Mouse (Mus musculus) spleen, adult 2 months (tissue): Measurements from ENCODE around the gene Atxn10. TPM values are rescaled to one million over a fixed set of nuclear protein-coding genes. Genes with fewer than 3 reads are reported as not detected.

ENCODE experiments used
- DNase-seq, 2 experiments: peaks; one replicate each; pipeline versions ENCODE4 v3.0.0 to v3.0.0-alpha.2; 2012 to 2021; ENCODE audit warnings: low spot score in 2 of 2, low read depth in 1 of 2
- H3K27ac ChIP-seq: fragments of 200-500 bp; 2 replicates; pipeline ENCODE4 v1.5.1; 2012; ENCODE audit warnings: low read length, inconsistent platforms; ENCODE audit not compliant: insufficient read depth
- H3K27me3 ChIP-seq: fragments of 200-500 bp; 2 replicates; pipeline ENCODE4 v1.6.1; 2012; ENCODE audit warnings: mild to moderate bottlenecking, moderate library complexity, low read length, inconsistent platforms; ENCODE audit not compliant: control insufficient read depth, insufficient read depth
- H3K36me3 ChIP-seq: fragments of 200-500 bp; 2 replicates; pipeline ENCODE4 v1.6.1; 2012; ENCODE audit warnings: mild to moderate bottlenecking, low read length, inconsistent platforms; ENCODE audit not compliant: control insufficient read depth, insufficient read depth
- H3K4me1 ChIP-seq: fragments of 200-500 bp; 2 replicates; pipeline ENCODE4 v1.6.1; 2011; ENCODE audit warnings: inconsistent platforms; ENCODE audit not compliant: control insufficient read depth, insufficient read depth, insufficient read length
- H3K4me3 ChIP-seq: fragments of 200-500 bp; 2 replicates; pipeline ENCODE4 v1.5.1; 2011; ENCODE audit warnings: mild to moderate bottlenecking, inconsistent platforms; ENCODE audit not compliant: insufficient read depth, insufficient read length; ENCODE audit errors: extremely low read depth
- CTCF ChIP-seq: fragments of 200-500 bp; IDR thresholded peaks from 2 replicates; pipeline ENCODE4 v1.5.1; 2011; ENCODE audit warnings: mild to moderate bottlenecking, inconsistent platforms; ENCODE audit not compliant: insufficient read depth, insufficient read length, insufficient replicate concordance; ENCODE audit errors: extremely low read depth
- POLR2A ChIP-seq: fragments of 200-500 bp; IDR thresholded peaks from 2 replicates; pipeline ENCODE4 v1.6.1; 2011; ENCODE audit warnings: low read depth, low read length, inconsistent platforms
- WGBS: fragments of 180-500 bp; shearing (Covaris S2); methylation state at CpG from one replicate; pipeline ENCODE4 v1.1.7; 2018; 5-methylcytosine and 5-hydroxymethylcytosine counted together
- polyA plus RNA-seq: library from polyadenylated mRNA; depleted of rRNA; stranded (reverse); fragments of >200 nt; gene quantifications from 2 replicates; pipeline ENCODE4 v1.2.3, GENCODE M21; 2012; rRNA removed

Gene Atxn10
- polyA plus RNA-seq, 1 experiment = 35.7 TPM

GRCm38 (mm10) chr15:85500267-85500666 is 164.2 kb downstream of the Atxn10 start:
- no peak overlapping the region for H3K27ac ChIP-seq
- H3K4me3 ChIP-seq = no peak overlapping the region
- no peaks in the 10 kb centered on the region for H3K27me3 ChIP-seq
- TF ChIP-seq CTCF (no peak), POLR2A (no peak)
- WGBS = 87% methylated on average over 10 of the region's 10 CpGs
- no peak for DNase-seq
- H3K4me1 ChIP-seq = no peaks in the 10 kb centered on the region
- no peaks in the 10 kb centered on the region for H3K36me3 ChIP-seq

GRCm38 (mm10) chr15:85503127-85503526 is 167.1 kb downstream of the Atxn10 start, which contains the start of gene 7530416G11Rik:
Gene 7530416G11Rik (minus strand): TSS chr15:85503227.
- no peaks in the 10 kb centered on the region for H3K4me1 ChIP-seq

GRCm38 (mm10) chr15:85505118-85505925 is 169.3 kb downstream of the Atxn10 start:
- Histone ChIP-seq H3K4me1 (no peaks in the 10 kb centered on the region), H3K27ac (no peak overlapping the region), H3K27me3 (no peaks in the 10 kb centered on the region), H3K36me3 (no peaks in the 10 kb centered on the region), H3K4me3 (no peak overlapping the region)
- 80% methylated on average over 14 of the region's 14 CpGs for WGBS
- TF ChIP-seq POLR2A = no peak
- TF ChIP-seq CTCF = no peak
- no peak for DNase-seq

More at GRCm38 (mm10) chr15:85503127-85503526, 167.1 kb downstream of the Atxn10 start, which contains the start of gene 7530416G11Rik:
- 79% methylated on average over 8 of the region's 8 CpGs for WGBS
- Histone ChIP-seq H3K4me3 (no peak within 1 kb of the TSS), H3K27ac (no peak within 1 kb of the TSS), H3K36me3 (no peaks in the 10 kb centered on the region), H3K27me3 (no peaks in the 10 kb centered on the region)
- no peak for TF ChIP-seq POLR2A
- no peak for TF ChIP-seq CTCF
- DNase-seq = no peak

- Histone ChIP-seq H3K36me3 (no peaks in the 10 kb centered on the region), H3K4me3 (no peak overlapping the region), H3K4me1 (no peaks in the 10 kb centered on the region), H3K27me3 (no peaks in the 10 kb centered on the region), H3K27ac (no peak overlapping the region)
- TF ChIP-seq CTCF (no peak), POLR2A (no peak)
- no peak for DNase-seq
- WGBS = 7% methylated on average over 1 of the region's 1 CpGs
Observed at GRCm38 (mm10) chr15:85506680-85507079, 170.6 kb downstream of the Atxn10 start.

GRCm38 (mm10) chr15:85507370-85508014 is 171.4 kb downstream of the Atxn10 start:
- DNase-seq = no peak
- H3K4me1 ChIP-seq = no peaks in the 10 kb centered on the region
- H3K36me3 ChIP-seq = no peaks in the 10 kb centered on the region
- TF ChIP-seq CTCF (no peak), POLR2A (no peak)
- no peak overlapping the region for H3K27ac ChIP-seq
- H3K27me3 ChIP-seq = no peaks in the 10 kb centered on the region
- WGBS = 92% methylated on average over 32 of the region's 32 CpGs
- H3K4me3 ChIP-seq = no peak overlapping the region

Other genes with a start within 250 kb of the Atxn10 start
- gene Smc1b, start 204.3 kb upstream of the Atxn10 start, polyA plus RNA-seq = 0.08 and 0.23 TPM in 2 replicates
- 0.08 TPM in 1 of 2 replicates, not detected in the other for gene Ribc2, start 204.2 kb upstream of the Atxn10 start, polyA plus RNA-seq
- gene Fbln1, start 130.3 kb upstream of the Atxn10 start, polyA plus RNA-seq = 5.5 and 5.6 TPM in 2 replicates
- not detected in 2 replicates for gene 7530416G11Rik, start 167.0 kb downstream of the Atxn10 start, polyA plus RNA-seq
- 0.08 and 0.09 TPM in 2 replicates for gene Wnt7b, start 246.2 kb downstream of the Atxn10 start, polyA plus RNA-seq